ENCODE assay signal across 13 mouse cellular contexts in the genomic region with DNA sequence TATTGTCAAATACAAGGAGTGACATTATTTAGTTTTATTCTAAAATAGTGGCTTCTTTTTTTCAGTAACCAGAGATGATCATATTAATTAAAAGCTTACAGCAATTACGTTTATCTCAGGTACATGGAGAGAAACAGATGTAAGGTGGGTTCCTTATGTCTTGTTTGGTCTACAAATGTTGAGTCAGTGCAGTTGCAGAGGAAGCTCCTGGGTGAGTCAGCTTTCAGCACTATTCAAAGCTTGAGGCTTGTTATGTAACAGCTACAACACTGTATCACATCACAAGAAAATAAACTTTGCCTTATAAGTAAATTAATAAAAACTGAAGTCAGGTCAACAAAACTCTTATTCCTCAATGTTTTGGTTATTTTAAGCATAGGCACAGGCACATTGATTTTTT.
"Had no signal": no experiment of that assay in that cellular context is flagged by ENCODE, and none has a peak within 500 bp of the region (broad histone marks: within the 10 kb centered on the region; RNA-seq: fewer than 3 reads in every experiment).

No protein-coding gene starts in this region.

- DNase-seq: kidney, adult 2 months; kidney, postnatal 25 days; liver, embryonic 13.5 days; lung, adult 2 months; lung, postnatal 14 days; lung, postnatal 4 days; midbrain, embryonic 14.5 days; right cerebral cortex, postnatal 14 days; spleen, adult 18-20 months; thymus, adult 18-20 months; thymus, postnatal 36 days had no signal

- H3K27ac ChIP-seq: kidney, postnatal 0 days; liver, embryonic 13.5 days; stomach, embryonic 15.5 days had no signal

- H3K4me3 ChIP-seq: liver, embryonic 13.5 days; stomach, embryonic 15.5 days had no signal
